Mouse (Mus musculus) gastrocnemius, postnatal 36 days (tissue): ENCODE measurements around the gene Tpo. TPM values are rescaled to one million over a fixed set of nuclear protein-coding genes. Genes with fewer than 3 reads are reported as not detected.

Source experiments
- DNase-seq, 2 experiments: peaks; one replicate each; pipeline ENCODE4 v3.0.0; 2022
- intact Hi-C: fragments of 180-260 bp; cut with DNase I; formaldehyde crosslinking; loops from one replicate; pipeline ENCODE4 v1.15.1; 2025
- total RNA-seq, 2 experiments: library from RNA; stranded (reverse); gene quantifications; 2 replicates each; pipeline ENCODE4 v1.2.3; 2021

Gene Tpo
- total RNA-seq, 2 experiments from 2014 or later, result not detected

DNA sequence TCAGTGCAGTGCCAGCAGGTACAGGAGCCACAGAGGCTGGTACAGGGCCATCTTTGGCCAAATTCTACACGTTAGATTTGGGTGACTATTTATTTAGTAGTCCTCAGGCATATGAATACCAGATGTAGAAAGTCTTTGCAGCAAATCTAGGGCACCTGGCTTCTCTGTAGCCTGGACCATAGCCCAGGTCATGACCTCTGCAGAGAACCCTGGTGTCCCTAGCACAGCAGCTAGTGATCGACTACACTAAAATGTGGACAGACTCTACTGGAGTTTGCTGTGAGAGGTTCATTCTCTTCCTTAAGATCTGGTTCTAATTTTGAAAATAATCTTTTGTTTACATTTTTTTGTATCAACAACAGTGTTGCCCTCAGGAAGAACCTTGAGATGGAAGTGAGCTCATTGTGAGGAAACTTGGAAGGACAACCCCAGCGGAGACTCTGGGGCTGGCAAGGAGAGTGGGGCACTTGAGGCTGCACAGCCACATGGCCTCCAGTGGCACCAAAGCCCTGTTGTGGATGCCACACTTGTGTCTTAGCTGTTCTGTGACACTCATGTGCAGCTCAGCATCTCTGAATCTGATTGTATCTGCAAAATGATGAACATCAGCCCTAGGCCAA, 104.6 kb downstream of the Tpo start:
- intact Hi-C loops, result no loop called here
- DNase-seq, result no peak

- DNase-seq, result no peak
- intact Hi-C loops, result no loop called here
These were observed 108.1 kb downstream of the Tpo start for GRCm38 (mm10) chr12:30024264-30024825.

DNA sequence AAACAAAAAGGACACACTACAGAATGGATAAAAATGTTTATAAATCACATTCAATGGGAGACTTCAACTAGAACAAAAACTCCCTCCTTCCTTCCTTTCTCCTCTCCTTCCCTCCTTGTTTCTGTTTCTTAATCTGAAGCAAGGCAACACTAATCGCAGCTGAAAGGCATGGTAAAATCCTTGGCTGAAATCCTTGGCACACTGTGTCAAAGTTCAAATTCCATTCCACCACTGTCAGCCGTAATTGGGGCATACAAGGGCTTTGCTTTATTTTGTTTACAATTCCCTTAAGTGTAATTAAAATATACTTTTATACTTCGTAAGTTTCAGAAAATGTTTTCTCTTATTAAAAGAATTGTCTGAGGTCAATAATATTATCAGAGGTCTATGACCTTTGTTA, 108.9 kb downstream of the Tpo start:
- intact Hi-C loops, result no loop called here
- DNase-seq, result no peak

DNA sequence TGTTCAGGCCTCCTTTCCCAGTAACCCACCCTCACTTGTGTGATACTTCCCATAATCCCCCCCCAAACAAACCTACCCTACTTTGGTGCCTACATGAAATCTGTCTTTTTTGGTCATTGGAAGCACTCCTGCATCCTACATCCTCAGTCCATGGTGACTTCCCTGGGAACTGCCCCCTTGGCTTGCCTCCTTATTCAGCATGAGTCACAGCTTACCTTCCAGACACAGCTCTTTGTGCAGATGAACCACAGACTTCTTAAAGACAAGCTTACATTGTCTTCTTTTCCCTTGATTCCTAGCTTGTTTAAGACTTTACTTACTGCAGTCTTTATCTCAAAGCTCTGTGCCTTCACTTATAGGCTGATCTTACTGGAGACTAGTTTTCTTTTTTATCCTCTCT, 112.0 kb downstream of the Tpo start:
- intact Hi-C loops, result no loop called here
- no peak for DNase-seq

DNA sequence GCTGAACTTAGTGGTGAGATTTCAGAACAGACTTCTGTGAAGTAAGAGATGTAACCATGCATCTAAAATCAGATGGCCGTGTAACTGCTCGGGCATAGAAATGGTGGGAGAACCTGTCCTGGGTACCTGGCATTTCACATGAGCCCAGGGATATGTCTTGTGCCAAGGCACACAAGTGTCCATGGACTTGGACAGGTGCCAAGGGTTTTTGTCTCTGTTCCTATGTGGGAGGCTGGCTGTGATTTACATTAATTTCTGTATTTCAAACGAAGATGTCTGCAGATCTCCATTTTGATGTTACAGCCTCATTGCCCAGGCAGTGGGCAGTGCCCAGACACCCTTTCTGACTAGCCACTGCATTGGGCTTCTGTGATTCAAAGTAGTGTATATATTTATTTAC, 115.3 kb downstream of the Tpo start:
- no peak for DNase-seq
- intact Hi-C loops, result no loop called here

DNA sequence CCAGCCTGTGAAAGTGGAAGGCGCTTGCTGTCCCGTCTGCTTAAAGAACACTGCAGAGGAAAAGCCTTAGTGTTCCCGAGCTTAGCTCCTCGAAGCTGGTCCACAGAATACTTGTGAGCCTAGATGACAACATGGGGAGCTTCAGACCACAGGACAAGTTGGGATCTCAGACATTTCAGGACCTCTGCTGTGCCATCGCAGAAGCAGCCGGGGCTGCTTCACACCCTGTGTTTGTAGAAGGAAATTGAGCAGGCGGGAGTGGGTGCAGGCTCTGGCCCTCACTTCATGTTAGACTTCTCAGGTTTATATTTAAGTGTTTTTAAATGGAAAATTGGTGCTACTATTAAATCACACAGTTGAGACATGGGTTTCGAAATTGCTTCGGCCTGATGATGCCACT, 116.9 kb downstream of the Tpo start:
- no peak for DNase-seq
- intact Hi-C loops, result no loop called here

DNA sequence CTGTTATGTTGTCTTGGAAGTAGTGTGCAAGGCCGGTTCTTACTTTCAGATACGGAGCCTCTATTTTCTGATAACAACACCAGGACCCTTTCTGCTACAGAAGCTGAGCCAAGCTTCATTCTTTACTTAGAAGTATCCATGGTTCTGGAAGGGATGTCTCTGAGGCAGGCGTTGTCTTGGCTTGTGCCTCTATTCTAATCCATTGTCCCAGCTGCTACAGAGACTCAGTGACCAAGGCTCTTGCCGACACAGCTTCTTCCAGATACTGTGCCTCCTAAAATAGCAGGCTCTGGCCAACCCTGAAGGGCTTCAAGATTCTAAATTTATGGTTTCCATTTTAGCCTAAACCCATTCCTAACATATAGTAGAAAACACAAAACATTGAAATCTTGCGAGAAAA, 123.7 kb downstream of the Tpo start:
- intact Hi-C loops, result no loop called here

GRCm38 (mm10) chr12:30006586-30006985, 125.8 kb downstream of the Tpo start:
- intact Hi-C loops, result no loop called here
- no peak for DNase-seq

More for the DNA sequence above, 123.7 kb downstream of the Tpo start:
- no peak for DNase-seq

Other genes starting within 250 kb of the Tpo start
- 10 to 100 TPM; 12.7 to 12.9 TPM for gene Pxdn, start 195.0 kb downstream of the Tpo start, total RNA-seq
- 1 to 10 TPM in 1 of 2 experiments, not detected in 1; 1.0 TPM for gene Sntg2, start 240.8 kb upstream of the Tpo start, total RNA-seq